Mouse (Mus musculus): ENCODE results near the gene Tent5d. TPM values are rescaled to one million over a fixed set of nuclear protein-coding genes. Genes with fewer than 3 reads are reported as not detected.

The Tent5d gene
- polyA plus RNA-seq (2015; fragmentation: Nextera tagmentation; extraction: Ambion mirVana) = 0.13 TPM in 1 of 2 replicates, not detected in the other

- Histone ChIP-seq H3K36me3 (no peaks in the 10 kb centered on the region), H3K4me1 (no peaks in the 10 kb centered on the region), H3K27ac (replicated peaks) (no peak within 1 kb of the TSS), H3K4me3 (no peak within 1 kb of the TSS), H3K9ac (replicated peaks) (no peak within 1 kb of the TSS), H3K27me3 (no peaks in the 10 kb centered on the region), H3K4me2 (replicated peaks) (no peak within 1 kb of the TSS), H3K9me3 (no peaks in the 10 kb centered on the region)
- WGBS = 88% methylated on average over 1 of the region's 1 CpGs
- no peak for ATAC-seq (replicated peaks)
Observed at GRCm38 (mm10) chrX:107792290-107792689, at the start of gene Tent5d. Gene Tent5d (plus strand): TSS chrX:107792590.

DNA sequence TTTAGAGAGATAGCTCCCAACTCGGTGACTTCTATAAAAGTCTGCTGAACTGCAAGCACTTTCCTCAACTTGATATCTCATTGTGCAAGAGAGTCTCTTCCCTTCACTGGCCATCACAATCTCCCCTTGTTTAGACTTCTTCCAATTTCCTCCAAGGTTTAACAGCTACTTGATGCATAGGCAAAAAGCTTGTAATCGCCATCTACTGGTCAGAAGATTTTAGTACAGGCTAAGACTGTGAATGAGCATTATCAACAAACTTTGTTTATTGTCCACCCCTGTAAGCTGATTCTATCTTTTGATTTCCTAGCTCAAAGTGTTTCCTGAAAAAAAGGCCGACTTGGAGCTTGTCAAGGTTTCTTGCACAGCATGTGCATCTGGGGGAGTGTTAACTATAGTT lies 24.5 kb upstream of the Tent5d start:
- H3K27ac ChIP-seq (replicated peaks) = no peak overlapping the region
- H3K9me3 ChIP-seq = no peaks in the 10 kb centered on the region
- no peaks in the 10 kb centered on the region for H3K27me3 ChIP-seq
- H3K4me1 ChIP-seq = no peaks in the 10 kb centered on the region
- ATAC-seq (replicated peaks) = no peak
- H3K4me3 ChIP-seq = no peak overlapping the region
- no peaks in the 10 kb centered on the region for H3K36me3 ChIP-seq
- WGBS = 29% methylated on average over 3 of the region's 3 CpGs
- no peak overlapping the region for H3K9ac ChIP-seq (replicated peaks)
- no peak overlapping the region for H3K4me2 ChIP-seq (replicated peaks)

GRCm38 (mm10) chrX:107790136-107790535 lies 2.3 kb upstream of the Tent5d start:
- Histone ChIP-seq H3K9ac (replicated peaks) (no peak overlapping the region), H3K9me3 (no peaks in the 10 kb centered on the region), H3K27ac (replicated peaks) (no peak overlapping the region), H3K4me1 (no peaks in the 10 kb centered on the region), H3K4me3 (no peak overlapping the region), H3K27me3 (no peaks in the 10 kb centered on the region), H3K4me2 (replicated peaks) (no peak overlapping the region), H3K36me3 (no peaks in the 10 kb centered on the region)
- WGBS = 100% methylated on average over 1 of the region's 1 CpGs
- no peak for ATAC-seq (replicated peaks)

GRCm38 (mm10) chrX:107790750-107791493 lies 1.5 kb upstream of the Tent5d start:
- Histone ChIP-seq H3K9ac (replicated peaks) (no peak overlapping the region), H3K36me3 (no peaks in the 10 kb centered on the region), H3K4me1 (no peaks in the 10 kb centered on the region), H3K4me3 (no peak overlapping the region), H3K27me3 (no peaks in the 10 kb centered on the region), H3K9me3 (no peaks in the 10 kb centered on the region), H3K4me2 (replicated peaks) (no peak overlapping the region), H3K27ac (replicated peaks) (no peak overlapping the region)
- 24% methylated on average over 8 of the region's 8 CpGs for WGBS
- no peak for ATAC-seq (replicated peaks)

GRCm38 (mm10) chrX:107795785-107796184 lies 3.4 kb downstream of the Tent5d start:
- H3K36me3 ChIP-seq = no peaks in the 10 kb centered on the region
- no peaks in the 10 kb centered on the region for H3K4me1 ChIP-seq
- no peaks in the 10 kb centered on the region for H3K9me3 ChIP-seq
- WGBS = 55% methylated on average over 1 of the region's 1 CpGs
- H3K4me2 ChIP-seq (replicated peaks) = no peak overlapping the region
- no peak overlapping the region for H3K4me3 ChIP-seq
- no peak overlapping the region for H3K9ac ChIP-seq (replicated peaks)
- H3K27me3 ChIP-seq = no peaks in the 10 kb centered on the region
- H3K27ac ChIP-seq (replicated peaks) = no peak overlapping the region
- no peak for ATAC-seq (replicated peaks)

DNA sequence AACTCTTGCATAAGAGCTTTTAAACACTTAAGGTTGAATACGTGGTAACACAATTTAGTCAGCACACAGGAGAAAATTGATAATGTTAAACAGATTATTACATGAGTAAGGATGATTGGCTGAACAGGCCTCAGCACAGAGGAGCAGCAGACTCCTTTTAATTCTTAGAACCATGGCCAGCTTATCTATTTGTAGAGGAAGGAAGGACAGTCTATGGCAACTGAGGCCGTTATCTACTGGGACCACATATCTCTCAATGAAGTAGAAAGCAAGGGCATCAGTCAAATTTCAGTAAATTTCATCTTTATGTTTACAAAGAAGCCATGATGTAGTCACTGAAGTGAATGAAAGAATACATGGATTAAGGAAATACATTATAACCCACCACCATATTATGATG lies 4.5 kb downstream of the Tent5d start:
- H3K4me2 ChIP-seq (replicated peaks) = no peak overlapping the region
- H3K27ac ChIP-seq (replicated peaks) = no peak overlapping the region
- H3K9ac ChIP-seq (replicated peaks) = no peak overlapping the region
- 85% methylated on average over 2 of the region's 2 CpGs for WGBS
- ATAC-seq (replicated peaks) = no peak
- no peaks in the 10 kb centered on the region for H3K4me1 ChIP-seq
- no peaks in the 10 kb centered on the region for H3K27me3 ChIP-seq
- H3K36me3 ChIP-seq = no peaks in the 10 kb centered on the region
- no peaks in the 10 kb centered on the region for H3K9me3 ChIP-seq
- no peak overlapping the region for H3K4me3 ChIP-seq

- no peak overlapping the region for H3K27ac ChIP-seq (replicated peaks)
- no peak overlapping the region for H3K9ac ChIP-seq (replicated peaks)
- no peaks in the 10 kb centered on the region for H3K36me3 ChIP-seq
- no peaks in the 10 kb centered on the region for H3K4me1 ChIP-seq
- no peak overlapping the region for H3K4me3 ChIP-seq
- no peak overlapping the region for H3K4me2 ChIP-seq (replicated peaks)
- ATAC-seq (replicated peaks) = no peak
- no peaks in the 10 kb centered on the region for H3K9me3 ChIP-seq
- H3K27me3 ChIP-seq = no peaks in the 10 kb centered on the region
Observed at GRCm38 (mm10) chrX:107812120-107812519, 19.7 kb downstream of the Tent5d start.

GRCm38 (mm10) chrX:107815502-107816217 lies 23.3 kb downstream of the Tent5d start:
- no peak overlapping the region for H3K27ac ChIP-seq (replicated peaks)
- ATAC-seq (replicated peaks) = no peak; the same call in none of the 2 replicates

DNA sequence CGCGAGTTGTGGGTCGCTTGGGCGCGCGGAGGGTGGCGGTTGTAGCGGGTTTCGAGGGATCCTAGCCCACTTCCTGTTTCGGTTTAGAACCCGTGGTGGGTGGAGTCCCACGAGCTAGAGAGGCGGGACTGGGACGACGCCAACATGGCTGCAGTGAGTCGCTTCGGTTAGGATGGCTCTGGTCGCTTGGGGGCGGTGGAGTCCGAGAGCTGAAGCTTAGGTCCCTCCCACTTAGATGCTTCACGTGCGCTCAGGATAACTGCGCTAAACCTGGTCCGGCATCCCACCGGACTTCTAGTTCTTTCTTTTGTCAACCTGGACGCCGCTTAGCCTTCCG lies 23.8 kb downstream of the Tent5d start, which contains the start of gene 2610002M06Rik:
Gene 2610002M06Rik (minus strand): TSS at position 117 of the 337 bp plus-strand sequence.
- H3K4me1 ChIP-seq = no peaks in the 10 kb centered on the region
- peak within 1 kb of the TSS; percentile 49 for H3K4me2 ChIP-seq (replicated peaks)
- WGBS = 17% methylated on average over 26 of the region's 28 CpGs
- H3K27me3 ChIP-seq = no peaks in the 10 kb centered on the region
- peak within 1 kb of the TSS; percentile 64 for H3K9ac ChIP-seq (replicated peaks)
- ATAC-seq (replicated peaks) = peak; percentile 99
- peak within 1 kb of the TSS; percentile 59 for H3K4me3 ChIP-seq
- no peaks in the 10 kb centered on the region for H3K9me3 ChIP-seq
- no peaks in the 10 kb centered on the region for H3K36me3 ChIP-seq
- H3K27ac ChIP-seq (replicated peaks) = no peak within 1 kb of the TSS

More at GRCm38 (mm10) chrX:107815502-107816217, 23.3 kb downstream of the Tent5d start:
- peak overlapping the region; percentile 64 for H3K9ac ChIP-seq (replicated peaks)
- H3K4me2 ChIP-seq (replicated peaks) = peak overlapping the region; percentile 49
- WGBS = 18% methylated on average over 32 of the region's 32 CpGs
- no peaks in the 10 kb centered on the region for H3K27me3 ChIP-seq
- no peaks in the 10 kb centered on the region for H3K4me1 ChIP-seq
- no peaks in the 10 kb centered on the region for H3K9me3 ChIP-seq
- H3K36me3 ChIP-seq = no peaks in the 10 kb centered on the region
- H3K4me3 ChIP-seq = peak overlapping the region; percentile 59

DNA sequence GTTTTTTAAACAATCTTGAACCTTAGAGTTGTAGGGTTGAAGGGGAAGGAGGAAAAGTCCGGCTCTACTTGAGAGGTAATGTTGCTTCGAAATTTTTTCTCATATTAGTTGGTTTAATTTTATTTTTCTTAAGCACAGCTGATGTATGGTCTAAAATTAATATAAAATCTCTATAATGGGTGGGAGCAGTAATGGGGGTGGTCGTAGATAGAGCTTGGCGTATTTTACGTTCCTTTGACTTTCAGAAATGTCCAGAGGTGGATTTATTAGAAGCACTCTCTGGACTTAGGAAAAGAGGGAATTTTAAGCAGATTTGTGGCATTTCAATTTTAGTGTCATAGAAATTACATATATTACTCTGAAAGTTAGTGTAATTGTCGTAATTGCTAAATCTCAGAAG lies 24.3 kb downstream of the Tent5d start:
- Histone ChIP-seq H3K9ac (replicated peaks) (no peak overlapping the region), H3K9me3 (no peaks in the 10 kb centered on the region), H3K36me3 (no peaks in the 10 kb centered on the region), H3K27ac (replicated peaks) (no peak overlapping the region), H3K27me3 (no peaks in the 10 kb centered on the region), H3K4me3 (no peak overlapping the region), H3K4me2 (replicated peaks) (peak overlapping the region; percentile 49), H3K4me1 (no peaks in the 10 kb centered on the region)
- 95% methylated on average over 6 of the region's 6 CpGs for WGBS
- ATAC-seq (replicated peaks) = no peak

DNA sequence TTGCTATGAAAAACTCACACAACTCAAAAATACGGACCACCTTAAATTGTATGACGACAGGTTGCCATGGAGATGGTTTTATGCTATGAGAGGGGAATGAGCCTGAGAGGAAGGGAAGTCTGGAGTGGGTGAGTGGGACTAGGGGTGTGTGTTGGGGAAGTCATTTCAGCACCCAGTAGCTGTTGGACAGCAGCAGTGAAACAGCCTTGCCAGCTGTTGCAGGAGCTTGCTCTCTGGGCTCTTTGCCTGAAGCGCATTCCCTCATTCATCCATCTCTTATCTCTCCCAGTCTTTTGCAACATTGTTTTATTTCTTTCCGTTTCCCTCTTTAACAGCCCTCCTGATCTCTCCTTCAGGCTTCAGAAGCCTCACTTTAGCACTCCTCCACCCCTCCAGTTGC lies 65.8 kb downstream of the Tent5d start:
- Histone ChIP-seq H3K27ac (replicated peaks) (no peak overlapping the region), H3K4me1 (no peaks in the 10 kb centered on the region), H3K27me3 (no peaks in the 10 kb centered on the region), H3K9ac (replicated peaks) (no peak overlapping the region), H3K4me2 (replicated peaks) (no peak overlapping the region), H3K4me3 (no peak overlapping the region), H3K36me3 (no peaks in the 10 kb centered on the region), H3K9me3 (no peaks in the 10 kb centered on the region)
- no peak for ATAC-seq (replicated peaks)
- 30% methylated on average over 4 of the region's 4 CpGs for WGBS

All from forebrain, embryonic 15.5 days (tissue).